Mouse (Mus musculus) CH12.LX (cell line): ENCODE results near the gene Orai1. TPM values are rescaled to one million over a fixed set of nuclear protein-coding genes. Genes with fewer than 3 reads are reported as not detected.

Experiments used
- DNase-seq: peaks from one replicate; pipeline ENCODE4 v3.0.0-alpha.2; 2013; ENCODE audit errors: extremely low read depth
- H3K27ac ChIP-seq: 2 replicates; pipeline ENCODE4 v1.5.1; 2012; ENCODE audit warnings: low read depth, mild to moderate bottlenecking, control low read depth, moderate library complexity; ENCODE audit not compliant: insufficient read depth
- H3K27me3 ChIP-seq: replicated peaks from 2 replicates; pipeline ENCODE3; 2012; ENCODE audit warnings: inconsistent platforms
- H3K36me3 ChIP-seq, 2 experiments: replicated peaks in 1 of 2; 2 replicates each; pipeline versions ENCODE3 to v1.6.1; 2012; ENCODE audit warnings: inconsistent platforms in 1 of 2, low read length in 1 of 2, mild to moderate bottlenecking in 1 of 2, mixed read lengths in 1 of 2, moderate library complexity in 1 of 2; ENCODE audit not compliant: control insufficient read depth in 1 of 2, insufficient read depth in 1 of 2
- H3K4me1 ChIP-seq, 2 experiments: 2 replicates each; pipeline ENCODE4 v1.6.1; 2012; ENCODE audit warnings: inconsistent platforms in 1 of 2, moderate library complexity in 1 of 2; ENCODE audit not compliant: insufficient read depth in 2 of 2, control insufficient read depth in 1 of 2
- H3K4me2 ChIP-seq: 2 replicates; pipeline ENCODE4 v1.6.1; 2012; ENCODE audit warnings: low read depth, mild to moderate bottlenecking, control low read depth; ENCODE audit not compliant: poor library complexity, insufficient read depth, severe bottlenecking
- H3K4me3 ChIP-seq, 3 experiments: fragments of 150-350 bp in 1 of 3; sonication (generic) in 1 of 3; replicated peaks in 1 of 3; 2 replicates each; pipeline versions ENCODE3 to v1.5.1; 2011 to 2012; ENCODE audit warnings: low read depth in 2 of 3, low read length in 2 of 3, mild to moderate bottlenecking in 2 of 3, moderate library complexity in 2 of 3, control low read depth in 1 of 3, improper control_type of control experiment in 1 of 3, inconsistent platforms in 1 of 3, mixed read lengths in 1 of 3; ENCODE audit not compliant: poor library complexity in 1 of 3
- H3K79me2 ChIP-seq: replicated peaks from 2 replicates; pipeline ENCODE4 v1.6.1; 2012; ENCODE audit warnings: mild to moderate bottlenecking, moderate library complexity; ENCODE audit not compliant: control insufficient read depth, poor library complexity, insufficient read depth, severe bottlenecking; ENCODE audit errors: extremely low read depth
- H3K9ac ChIP-seq: 2 replicates; pipeline ENCODE4 v1.6.1; 2012; ENCODE audit warnings: low read depth, mild to moderate bottlenecking, control low read depth, moderate library complexity; ENCODE audit not compliant: insufficient read depth
- H3K9me3 ChIP-seq: replicated peaks from 2 replicates; pipeline ENCODE3; 2012; ENCODE audit warnings: low read length, inconsistent platforms, mixed read lengths
- BHLHE40 ChIP-seq: IDR thresholded peaks from 2 replicates; pipeline ENCODE4 v1.6.1; 2011; ENCODE audit warnings: mild to moderate bottlenecking, low read depth, low read length, improper control_type of control experiment
- CHD2 ChIP-seq: IDR thresholded peaks from 2 replicates; pipeline ENCODE4 v1.6.1; 2011; ENCODE audit warnings: low read length, improper control_type of control experiment
- E2F4 ChIP-seq: IDR thresholded peaks from 2 replicates; pipeline ENCODE4 v1.6.1; 2011; ENCODE audit warnings: low read depth, low read length, improper control_type of control experiment; ENCODE audit not compliant: insufficient replicate concordance
- ETS1 ChIP-seq: conservative IDR thresholded peaks from 2 replicates; pipeline ENCODE4 v1.6.1; 2012; ENCODE audit warnings: low read depth, mild to moderate bottlenecking, inconsistent platforms, low read length, improper control_type of control experiment, moderate library complexity
- HCFC1 ChIP-seq: IDR thresholded peaks from 2 replicates; pipeline ENCODE4 v1.6.1; 2012; ENCODE audit warnings: low read depth, mild to moderate bottlenecking, inconsistent platforms, low read length, improper control_type of control experiment
- IRF4 ChIP-seq: IDR thresholded peaks from 2 replicates; pipeline ENCODE4 v1.6.1; 2014; ENCODE audit warnings: low read depth, mild to moderate bottlenecking, inconsistent platforms, low read length, improper control_type of control experiment
- JUN ChIP-seq: IDR thresholded peaks from 2 replicates; pipeline ENCODE4 v1.6.1; 2011; ENCODE audit warnings: low read depth, mild to moderate bottlenecking, low read length, improper control_type of control experiment, moderate library complexity; ENCODE audit not compliant: insufficient read depth
- KAT2A ChIP-seq: IDR thresholded peaks from 2 replicates; pipeline ENCODE4 v1.6.1; 2012; ENCODE audit warnings: low read length, improper control_type of control experiment, inconsistent platforms; ENCODE audit not compliant: insufficient replicate concordance
- MAFK ChIP-seq: IDR thresholded peaks from 2 replicates; pipeline ENCODE4 v1.6.1; 2011; ENCODE audit warnings: low read length, improper control_type of control experiment; ENCODE audit not compliant: insufficient replicate concordance
- MAX ChIP-seq: IDR thresholded peaks from 2 replicates; pipeline ENCODE4 v1.6.1; 2011; ENCODE audit warnings: low read length, improper control_type of control experiment
- MAZ ChIP-seq: IDR thresholded peaks from 2 replicates; pipeline ENCODE4 v1.6.1; 2012; ENCODE audit warnings: low read depth, mild to moderate bottlenecking, inconsistent platforms, low read length, improper control_type of control experiment, moderate library complexity
- MEF2A ChIP-seq: IDR thresholded peaks from 2 replicates; pipeline ENCODE4 v1.6.1; 2014; ENCODE audit warnings: low read depth, mild to moderate bottlenecking, inconsistent platforms, low read length, improper control_type of control experiment, borderline replicate concordance
- MXI1 ChIP-seq: IDR thresholded peaks from 2 replicates; pipeline ENCODE4 v1.6.1; 2011; ENCODE audit warnings: mild to moderate bottlenecking, low read depth, low read length, improper control_type of control experiment
- MYC ChIP-seq: IDR thresholded peaks from 2 replicates; pipeline ENCODE4 v1.6.1; 2011; ENCODE audit warnings: low read depth, mild to moderate bottlenecking, improper control_type of control experiment, low read length
- NRF1 ChIP-seq: IDR thresholded peaks from 2 replicates; pipeline ENCODE4 v1.6.1; 2014; ENCODE audit warnings: low read depth, mild to moderate bottlenecking, inconsistent platforms, low read length, improper control_type of control experiment, moderate library complexity
- POLR2A ChIP-seq: IDR thresholded peaks from 2 replicates; pipeline ENCODE4 v1.6.1; 2011; ENCODE audit warnings: low read depth, mild to moderate bottlenecking, improper control_type of control experiment, low read length
- SIN3A ChIP-seq: IDR thresholded peaks from 2 replicates; pipeline ENCODE4 v1.6.1; 2012; ENCODE audit warnings: low read length, improper control_type of control experiment, inconsistent platforms
- SMC3 ChIP-seq: IDR thresholded peaks from 2 replicates; pipeline ENCODE4 v1.6.1; 2011; ENCODE audit warnings: low read depth, low read length, improper control_type of control experiment
- TCF12 ChIP-seq: IDR thresholded peaks from 2 replicates; pipeline ENCODE4 v1.6.1; 2014; ENCODE audit warnings: low read depth, mild to moderate bottlenecking, inconsistent platforms, low read length, improper control_type of control experiment
- USF1 ChIP-seq: IDR thresholded peaks from 2 replicates; pipeline ENCODE4 v1.6.1; 2014; ENCODE audit warnings: low read depth, mild to moderate bottlenecking, inconsistent platforms, low read length, improper control_type of control experiment
- USF2 ChIP-seq: conservative IDR thresholded peaks from 2 replicates; pipeline ENCODE4 v1.6.1; 2011; ENCODE audit warnings: low read depth, low read length, improper control_type of control experiment
- ZMIZ1 ChIP-seq: IDR thresholded peaks from 2 replicates; pipeline ENCODE4 v1.6.1; 2012; ENCODE audit warnings: low read depth, mild to moderate bottlenecking, inconsistent platforms, low read length, improper control_type of control experiment
- ZNF384 ChIP-seq: IDR thresholded peaks from 2 replicates; pipeline ENCODE4 v1.6.1; 2012; ENCODE audit warnings: low read depth, low read length, improper control_type of control experiment, inconsistent platforms
- dilution Hi-C: fragments of 300-500 bp; cut with MboI; formaldehyde crosslinking; loops from 2 replicates; pipeline ENCODE4 v1.14.3; 2020; ENCODE audit warnings: low sequenced_read_pairs; ENCODE audit not compliant: extremely low pct_unique_long_range_greater_than_20kb, extremely low pct_ligation_motif_present
- in situ Hi-C: fragments of 300-500 bp; cut with MboI; formaldehyde crosslinking; loops from 3 replicates; pipeline ENCODE4 v1.14.3; 2019; ENCODE audit warnings: low sequenced_read_pairs, low pct_ligation_motif_present, low pct_unique_long_range_greater_than_20kb, mixed read lengths
- polyA plus RNA-seq: library from polyadenylated mRNA; unstranded; fragments of >175 nt; gene quantifications from 2 replicates; pipeline ENCODE4 v1.2.1, GENCODE M21; 2012; ENCODE audit warnings: low read depth; ENCODE audit not compliant: insufficient read length
- total RNA-seq, 2 experiments: library from RNA; depleted of rRNA; stranded (reverse); fragments of 300-350 nt in 1 of 2; fragments of >200 nt in 1 of 2; gene quantifications; 2 replicates each; pipeline ENCODE4 v1.2.3; 2012 to 2014

Orai1 gene
- total and polyA plus RNA-seq, 3 experiments, result 17.4 to 27.7 (median 17.8) TPM

DNA sequence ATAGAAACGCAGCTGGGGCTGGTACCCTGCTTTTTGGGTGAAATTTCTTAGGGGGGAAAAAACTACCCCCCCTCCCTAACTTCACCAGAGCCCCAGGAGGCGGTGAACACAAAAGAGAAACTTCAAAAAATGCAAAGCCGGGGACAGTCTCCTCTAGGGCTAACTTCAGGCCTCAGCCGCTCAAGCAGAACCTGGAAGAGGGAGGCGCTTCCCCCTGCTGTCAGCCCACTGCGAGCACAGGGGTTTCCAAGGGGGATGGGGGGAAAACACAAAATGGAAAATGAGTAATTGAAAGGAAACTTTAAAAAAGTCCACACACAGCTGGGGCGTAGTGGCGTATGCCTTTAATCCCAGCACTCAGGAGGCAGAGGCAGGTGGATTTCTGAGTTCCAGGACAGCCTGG, 28.8 kb upstream of the Orai1 start (continued):
- peak; percentile 74 for TF ChIP-seq MAZ
- no peak for TF ChIP-seq USF2
- no peak for TF ChIP-seq HCFC1
- peak; percentile 70 for TF ChIP-seq MYC
- TF ChIP-seq E2F4, result no peak
- TF ChIP-seq SIN3A, result peak; percentile 86
- peak; percentile 82 for TF ChIP-seq MEF2A

DNA sequence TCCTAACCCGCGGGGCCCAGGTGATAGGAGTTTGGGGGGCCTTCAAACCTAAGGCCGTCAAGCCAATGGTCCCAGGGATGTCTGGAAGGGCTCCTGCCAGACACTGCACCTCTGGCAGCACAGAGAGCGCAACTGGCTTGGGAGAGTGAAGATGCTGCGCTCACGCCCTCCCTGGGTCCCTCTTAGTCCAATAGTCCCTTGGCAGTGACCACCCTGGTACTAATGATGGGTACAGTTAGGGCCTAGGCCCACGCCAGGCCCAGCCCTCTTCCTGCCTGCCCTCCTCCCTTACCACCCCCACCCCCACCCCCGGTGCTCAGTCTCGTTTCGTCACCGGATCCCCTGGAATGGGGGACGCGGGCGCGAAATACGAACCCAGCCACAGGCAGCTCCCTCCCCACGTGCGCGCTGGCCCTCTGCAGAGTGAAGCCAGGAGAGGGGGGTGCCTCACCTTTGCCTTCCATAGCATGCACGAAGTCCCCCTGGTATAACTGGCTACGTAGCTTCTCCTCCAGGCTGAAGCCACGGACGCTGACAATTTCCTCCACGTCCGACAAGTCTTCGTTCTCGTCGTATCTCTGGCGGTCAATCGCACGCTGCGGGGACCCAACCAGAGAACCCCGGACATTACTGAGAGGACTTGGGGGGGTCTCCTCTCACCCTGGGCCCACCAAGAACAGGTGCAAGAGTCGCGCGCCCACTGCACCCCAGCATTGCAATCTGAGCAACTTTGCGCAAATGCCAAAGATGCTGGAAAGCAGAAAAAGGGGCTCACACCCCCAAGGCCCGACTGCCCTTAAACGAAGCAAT, 27.5 kb upstream of the Orai1 start:
- H3K36me3 ChIP-seq, result peaks cover 0 to 10% of the 10 kb centered on the region in 2 experiments
- H3K27me3 ChIP-seq, result no peaks in the 10 kb centered on the region
- H3K4me3 ChIP-seq, result peak overlapping the region; percentile 59 to 76 (median 63)
- peak overlapping the region; percentile 64 for H3K9ac ChIP-seq
- peak overlapping the region; percentile 76 for H3K27ac ChIP-seq
- peaks cover 13 to 59% of the 10 kb centered on the region in 2 experiments for H3K4me1 ChIP-seq
- TF ChIP-seq JUN (no peak), ZNF384 (no peak), KAT2A (no peak), POLR2A (peak; percentile 66), MYC (0 out of 2 replicates have a peak, but pooled peaks have one; percentile 26), MAX (peak; percentile 82), MXI1 (peak; percentile 99), USF1 (no peak), SMC3 (no peak), TCF12 (peak; percentile 55), IRF4 (peak; percentile 66; the same call in 1 of the 2 replicates), ZMIZ1 (0 out of 2 replicates have a peak, but pooled peaks have one; percentile 12), ETS1 (peak; percentile 55; the same call in 1 of the 2 replicates), BHLHE40 (peak; percentile 80), SIN3A (peak; percentile 89), NRF1 (no peak), CHD2 (peak; percentile 18; the same call in 1 of the 2 replicates), MAFK (no peak)
- peak; percentile 37 for DNase-seq
- H3K9me3 ChIP-seq, result no peaks in the 10 kb centered on the region
- dilution Hi-C loops (no loop called here), in situ Hi-C loops (no loop called here)
- H3K4me2 ChIP-seq, result peak overlapping the region; percentile 67
- H3K79me2 ChIP-seq, result peaks cover 13% of the 10 kb centered on the region
